Mouse (Mus musculus): Measurements from ENCODE around the gene Fam151b.

Fam151b gene

GRCm38 (mm10) chr13:92483852-92484463 is at the start of gene Fam151b:
Gene Fam151b (minus strand): TSS chr13:92484015.
- peak; percentile 95 for DNase-seq (ENCODE audit: low spot score in 2 of 2)

- DNase-seq (ENCODE audit: low spot score in 2 of 2): no peak
Measured at GRCm38 (mm10) chr13:92532216-92532615, 48.4 kb upstream of the Fam151b start.

- DNase-seq (ENCODE audit: low spot score in 2 of 2): no peak
Measured at GRCm38 (mm10) chr13:92531237-92531636, 47.4 kb upstream of the Fam151b start.

DNA sequence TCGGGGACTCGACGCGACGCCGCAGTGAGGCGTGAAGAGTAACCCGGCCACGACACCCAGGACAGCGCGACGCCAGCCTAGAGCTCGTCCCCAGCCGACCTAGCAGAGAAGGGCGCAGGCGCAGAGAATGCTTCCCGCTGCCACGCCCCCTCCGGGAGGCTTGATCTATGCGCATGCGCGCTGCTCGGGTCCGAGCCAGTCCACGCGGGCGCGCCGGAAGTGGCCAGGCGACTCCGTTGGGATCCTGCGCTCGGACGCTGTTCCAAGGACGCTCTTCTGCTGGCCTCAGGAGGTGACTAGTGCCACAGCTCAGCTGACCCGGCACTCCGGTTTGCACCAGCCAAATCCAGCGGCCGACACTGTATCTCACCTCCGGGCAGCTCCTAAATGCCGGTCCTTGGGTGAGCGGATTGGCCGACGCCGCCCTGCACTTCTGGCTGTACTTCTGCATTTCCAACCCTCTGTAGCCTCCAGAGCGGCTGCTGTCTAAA is 47.0 kb upstream of the Fam151b start, which contains the start of gene Zfyve16:
Gene Zfyve16 (minus strand): TSS at position 148 of the 491 bp plus-strand sequence.
- peak; percentile 96 to 98 for DNase-seq (ENCODE audit: low spot score in 2 of 2)

DNA sequence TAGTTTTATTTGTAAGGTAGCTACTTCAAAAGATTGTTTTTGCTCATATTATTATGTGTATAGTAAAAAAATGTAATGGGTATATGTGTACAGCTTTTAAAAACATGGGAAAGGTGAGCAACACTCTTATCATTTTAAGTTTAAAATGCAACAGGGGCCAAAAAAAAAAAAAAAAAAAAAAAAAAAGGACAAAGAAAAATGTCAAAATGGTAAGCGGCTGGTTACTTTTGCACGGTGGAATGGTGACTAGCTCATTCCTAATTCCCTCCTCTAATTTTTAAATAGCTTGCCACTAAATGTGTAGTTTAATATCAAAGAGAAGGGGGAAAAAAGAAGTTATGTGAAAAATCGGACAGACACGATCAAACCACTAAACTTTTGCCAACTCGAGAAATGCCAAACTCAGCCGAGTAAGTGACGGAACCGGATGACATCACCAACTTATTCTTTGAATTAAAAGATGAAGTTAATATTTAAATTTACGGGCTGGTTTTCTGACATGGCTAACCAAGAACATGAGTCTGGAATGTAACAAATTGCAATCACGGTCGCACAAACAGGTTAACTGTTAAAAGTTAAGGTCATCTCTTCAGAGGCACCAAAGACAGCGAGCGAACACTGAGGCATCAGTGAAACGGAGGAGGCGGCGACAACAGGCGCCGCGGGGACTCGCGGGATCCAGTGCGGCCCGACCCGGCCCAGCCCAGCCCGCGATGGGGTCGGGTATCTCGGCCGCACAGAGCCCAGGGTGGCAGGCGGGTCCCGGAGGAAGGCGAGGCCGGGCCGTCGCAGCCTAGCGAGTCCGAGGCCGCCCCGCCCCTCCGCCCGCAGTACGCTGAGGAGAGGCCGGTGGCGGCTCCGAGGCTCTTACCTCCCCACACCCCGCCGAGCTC is 46.3 kb upstream of the Fam151b start:
- DNase-seq (ENCODE audit: low spot score in 2 of 2): no peak

DNA sequence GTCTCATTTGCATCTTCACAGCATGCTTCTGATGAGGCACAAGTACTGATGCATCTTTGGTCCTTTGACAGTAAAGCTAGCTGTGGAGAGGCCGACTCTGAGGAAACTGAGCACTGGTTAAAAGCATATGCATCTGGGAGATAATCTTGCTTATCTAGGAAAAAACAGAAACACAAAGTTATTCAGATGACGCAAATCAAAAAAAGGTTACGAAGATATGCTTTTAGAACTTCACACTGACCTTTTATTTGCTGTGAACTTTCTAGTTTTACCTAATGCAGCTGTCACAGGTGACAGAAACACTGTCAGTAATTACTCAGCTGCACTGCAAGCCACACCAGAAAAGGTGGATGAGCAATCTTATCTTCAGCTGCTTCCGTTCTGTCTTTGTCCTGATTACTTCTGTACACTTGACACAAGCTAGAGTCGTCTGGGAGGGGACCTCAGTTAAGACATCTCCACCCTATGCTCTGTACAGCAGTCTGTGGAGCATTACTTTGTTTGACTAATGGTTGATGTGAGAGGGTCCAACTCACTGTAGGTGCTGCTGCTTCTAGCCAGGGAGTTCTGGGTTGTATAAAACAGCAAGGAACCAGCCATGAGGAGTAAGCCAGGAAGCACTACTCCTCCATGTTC is 39.5 kb upstream of the Fam151b start:
- DNase-seq (ENCODE audit: low spot score in 2 of 2): no peak

DNA sequence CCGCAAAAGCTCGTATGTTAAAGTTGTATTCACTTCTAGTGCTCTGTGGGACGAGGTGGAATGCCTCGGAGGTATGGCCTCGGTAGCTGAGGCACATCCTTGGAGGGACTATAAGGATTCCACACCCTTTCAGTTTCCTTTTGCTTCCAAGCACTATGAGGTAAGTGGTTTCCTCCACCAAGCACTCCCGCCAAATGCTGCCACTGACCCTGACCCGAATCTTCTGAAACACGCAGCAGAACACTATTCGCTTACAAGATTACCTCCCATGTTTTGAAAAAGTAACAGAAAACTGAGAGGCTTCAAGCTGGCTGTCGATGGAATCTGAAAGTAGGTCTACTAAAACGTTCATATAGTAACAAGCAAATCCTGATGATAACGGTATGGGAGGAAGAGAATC is 21.1 kb upstream of the Fam151b start:
- DNase-seq (ENCODE audit: low spot score in 2 of 2): no peak

DNA sequence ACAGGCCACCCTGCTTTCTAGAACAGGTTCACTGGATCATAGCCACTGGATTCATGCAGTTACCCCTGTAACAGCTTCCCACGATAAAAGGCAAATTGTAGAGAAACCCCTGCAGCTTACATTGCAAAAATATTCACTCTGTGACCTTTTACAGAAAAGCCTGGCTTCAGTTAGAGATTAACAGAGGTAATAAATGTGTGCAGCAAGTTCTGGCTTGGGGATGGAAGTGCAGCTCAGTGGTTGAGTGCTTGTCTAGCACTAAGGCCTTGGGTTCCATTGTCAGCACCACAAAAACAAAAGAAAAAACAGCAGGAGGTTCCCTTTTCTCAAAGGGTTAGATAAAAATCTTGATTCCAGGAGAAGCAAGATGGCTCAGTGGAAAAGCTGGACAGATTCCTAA is 8.1 kb upstream of the Fam151b start:
- DNase-seq (ENCODE audit: low spot score in 2 of 2): no peak

- peak in 1 of 2 experiments; percentile 45 for DNase-seq (ENCODE audit: low spot score in 2 of 2)
Measured at GRCm38 (mm10) chr13:92490817-92491216, 7.0 kb upstream of the Fam151b start.

DNA sequence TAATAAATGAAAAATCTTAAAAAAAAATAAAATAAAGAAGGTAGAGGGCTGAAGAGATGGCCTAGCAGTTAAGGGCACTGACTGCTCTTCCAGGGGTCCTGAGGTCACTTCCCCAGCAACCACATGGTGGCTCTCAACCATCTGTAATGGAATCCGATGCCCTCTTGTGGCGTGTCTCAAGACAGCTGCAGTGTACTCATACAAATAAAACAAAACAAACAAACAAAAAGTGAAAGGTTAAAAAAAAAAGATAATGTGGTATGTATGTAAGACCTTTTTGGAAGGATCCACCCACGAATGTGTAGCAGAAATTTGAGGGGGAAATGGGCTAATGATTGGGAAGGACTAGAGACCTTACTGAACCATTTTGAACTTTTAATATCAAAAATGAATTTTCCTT is 467 bp downstream of the Fam151b start:
- peak; percentile 63 to 64 for DNase-seq (ENCODE audit: low spot score in 2 of 2)

GRCm38 (mm10) chr13:92470151-92470550 is 13.7 kb downstream of the Fam151b start:
- no peak for DNase-seq (ENCODE audit: low spot score in 2 of 2)

DNA sequence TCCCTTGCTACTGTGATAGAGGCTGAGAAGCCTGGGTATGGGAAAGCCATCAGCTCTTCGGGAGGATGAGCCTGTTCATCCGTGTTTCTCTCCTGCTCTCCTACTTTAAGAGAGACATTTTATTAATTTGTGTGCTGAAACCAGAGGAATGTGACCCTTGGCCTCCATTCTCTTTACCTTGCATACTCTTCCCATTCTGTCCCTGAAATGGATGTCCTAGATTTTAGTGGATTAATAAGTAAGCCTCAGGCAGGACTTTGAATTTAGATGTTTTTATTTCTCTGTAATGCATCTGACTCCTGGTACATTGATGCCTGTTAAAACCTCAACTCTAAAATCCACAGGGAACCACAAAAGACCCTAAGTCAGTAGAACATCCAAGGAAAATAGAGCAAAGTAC is 14.4 kb downstream of the Fam151b start:
- DNase-seq (ENCODE audit: low spot score in 2 of 2): no peak

DNA sequence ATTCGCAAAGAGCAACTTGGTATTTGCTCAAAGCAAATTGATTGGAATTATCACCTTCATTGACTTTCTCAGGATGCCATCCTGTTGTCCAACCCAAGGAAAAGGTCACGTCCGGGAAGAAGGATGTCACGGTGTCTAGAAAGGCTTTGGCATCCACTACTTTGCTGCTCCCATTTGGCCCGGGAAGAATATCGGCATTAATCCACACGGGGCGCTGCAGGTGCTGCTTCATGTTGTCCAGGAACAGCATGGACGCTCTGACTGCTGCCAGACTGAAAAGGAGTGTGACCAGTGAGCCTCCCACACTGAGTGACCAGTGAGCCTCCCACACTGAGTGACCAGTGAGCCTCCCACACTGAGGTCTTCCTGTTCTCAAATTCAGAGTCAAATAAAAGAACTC is 15.9 kb downstream of the Fam151b start:
- no peak for DNase-seq (ENCODE audit: low spot score in 2 of 2)

DNA sequence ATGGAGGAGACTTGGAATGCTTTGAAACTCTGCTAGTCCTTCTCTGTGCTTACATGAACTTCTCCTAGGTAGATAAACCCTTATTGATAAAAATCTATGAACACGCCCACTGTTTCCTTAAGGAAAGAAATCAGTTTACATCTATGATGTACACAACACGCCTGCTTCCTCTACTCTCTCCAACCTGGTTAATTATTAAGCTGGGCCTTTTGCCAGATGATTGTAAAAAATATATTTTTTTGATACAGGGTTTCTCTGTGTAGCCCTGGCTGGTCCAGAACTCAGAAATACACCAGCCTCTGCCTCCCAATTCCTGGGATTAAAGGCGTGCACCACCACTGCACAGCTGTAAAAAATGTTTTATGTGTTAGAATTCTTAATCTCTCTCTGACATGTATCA is 19.1 kb downstream of the Fam151b start:
- DNase-seq (ENCODE audit: low spot score in 2 of 2): no peak

- DNase-seq (ENCODE audit: low spot score in 2 of 2): no peak
Measured at GRCm38 (mm10) chr13:92446872-92447271, 36.9 kb downstream of the Fam151b start.

- peak in 1 of 2 experiments; percentile 15 for DNase-seq (ENCODE audit: low spot score in 2 of 2)
Measured at GRCm38 (mm10) chr13:92440286-92440685, 43.5 kb downstream of the Fam151b start.

DNA sequence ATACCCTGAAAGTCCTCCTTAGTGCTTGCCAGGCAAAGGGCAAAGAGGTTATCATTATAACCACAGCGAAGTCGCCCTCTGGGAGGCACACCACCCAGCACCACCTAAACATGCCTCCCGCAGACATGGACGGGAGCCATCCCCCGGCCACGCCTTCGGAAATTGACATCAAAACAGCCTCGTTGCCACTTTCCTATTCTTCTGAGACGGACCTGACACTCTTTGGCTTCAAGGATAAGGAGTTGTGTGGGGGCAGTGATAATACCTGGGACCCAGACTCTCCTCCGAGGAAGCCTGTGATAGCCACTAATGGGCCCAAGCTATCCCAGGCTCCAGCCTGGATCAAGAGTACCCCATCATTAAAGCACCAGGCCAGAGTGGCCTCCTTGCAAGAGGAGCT is 45.2 kb downstream of the Fam151b start:
- DNase-seq (ENCODE audit: low spot score in 2 of 2): no peak

- DNase-seq (ENCODE audit: low spot score in 2 of 2): no peak
Measured at GRCm38 (mm10) chr13:92427351-92427855, 56.4 kb downstream of the Fam151b start.

- peak; percentile 49 to 55 for DNase-seq (ENCODE audit: low spot score in 2 of 2)
Measured at GRCm38 (mm10) chr13:92426294-92427051, 57.3 kb downstream of the Fam151b start.

DNA sequence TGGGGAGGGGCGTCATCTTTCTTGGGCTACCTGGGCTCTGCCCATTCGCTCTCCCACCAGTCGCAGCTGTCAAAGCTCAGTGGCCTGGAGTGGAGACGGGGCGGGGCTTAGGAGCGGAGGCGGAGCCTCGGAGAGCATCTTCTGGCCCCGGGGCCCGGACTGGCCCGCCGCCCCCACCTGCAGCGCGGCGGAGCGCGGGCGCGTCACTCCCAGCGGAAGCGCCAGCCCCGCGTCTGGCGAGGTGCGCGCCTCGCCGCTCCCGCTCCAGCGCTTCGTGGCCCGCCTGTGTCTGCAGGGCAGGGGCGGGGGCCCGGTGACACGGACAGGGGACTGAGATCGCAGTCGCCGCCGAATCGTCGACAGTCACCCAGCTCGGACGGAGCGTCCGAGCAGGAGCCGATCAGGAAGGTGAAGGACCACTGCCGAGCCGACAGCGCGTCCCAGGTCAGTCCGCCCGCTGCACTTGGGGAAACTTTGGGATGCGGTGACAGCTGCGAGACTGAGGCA is 58.0 kb downstream of the Fam151b start, which contains the start of gene Ankrd34b:
Gene Ankrd34b (plus strand): TSS at position 139 of the 507 bp plus-strand sequence.
- DNase-seq (ENCODE audit: low spot score in 2 of 2): peak; percentile 60 to 71

DNA sequence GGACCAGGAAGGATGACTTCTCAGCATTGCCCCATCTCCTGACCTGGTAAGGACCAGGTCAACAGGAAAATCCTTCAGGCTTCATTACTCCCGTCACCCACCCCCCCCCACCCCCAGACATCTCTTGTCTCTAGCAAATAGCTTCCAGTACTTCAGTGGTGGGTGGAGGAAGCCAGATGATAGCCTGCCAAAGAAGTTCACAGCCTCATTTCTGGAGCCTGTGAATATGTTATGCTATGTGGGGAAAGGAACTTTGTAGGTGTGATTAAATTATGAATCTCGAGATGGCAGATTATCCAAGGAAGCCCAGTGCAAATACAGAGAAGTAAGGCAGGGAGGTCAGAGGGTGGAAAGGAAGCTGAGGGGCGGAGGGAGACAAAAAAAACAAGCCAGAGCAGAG is 60.1 kb downstream of the Fam151b start:
- no peak for DNase-seq (ENCODE audit: low spot score in 2 of 2)

Data from right cerebral cortex, postnatal 10 days (tissue).